Mouse (Mus musculus) inflammation-experienced regulatory T-cells, adult 6 months (primary cell): ENCODE results near the gene Pbrm1. TPM values are rescaled to one million over a fixed set of nuclear protein-coding genes. Genes with fewer than 3 reads are reported as not detected.

Source experiments
- ATAC-seq: one replicate; pipeline ENCODE4 v1.8.0; 2017
- polyA plus RNA-seq, 3 experiments: library from polyadenylated mRNA; unstranded; fragments of 100-300 nt; shearing (Covaris generic); gene quantifications; one replicate each; pipeline ENCODE4 v1.2.1; 2017

The Pbrm1 gene
- polyA plus RNA-seq, 3 experiments from 2014 or later: 45.2 to 57.3 (median 54.1) TPM

DNA sequence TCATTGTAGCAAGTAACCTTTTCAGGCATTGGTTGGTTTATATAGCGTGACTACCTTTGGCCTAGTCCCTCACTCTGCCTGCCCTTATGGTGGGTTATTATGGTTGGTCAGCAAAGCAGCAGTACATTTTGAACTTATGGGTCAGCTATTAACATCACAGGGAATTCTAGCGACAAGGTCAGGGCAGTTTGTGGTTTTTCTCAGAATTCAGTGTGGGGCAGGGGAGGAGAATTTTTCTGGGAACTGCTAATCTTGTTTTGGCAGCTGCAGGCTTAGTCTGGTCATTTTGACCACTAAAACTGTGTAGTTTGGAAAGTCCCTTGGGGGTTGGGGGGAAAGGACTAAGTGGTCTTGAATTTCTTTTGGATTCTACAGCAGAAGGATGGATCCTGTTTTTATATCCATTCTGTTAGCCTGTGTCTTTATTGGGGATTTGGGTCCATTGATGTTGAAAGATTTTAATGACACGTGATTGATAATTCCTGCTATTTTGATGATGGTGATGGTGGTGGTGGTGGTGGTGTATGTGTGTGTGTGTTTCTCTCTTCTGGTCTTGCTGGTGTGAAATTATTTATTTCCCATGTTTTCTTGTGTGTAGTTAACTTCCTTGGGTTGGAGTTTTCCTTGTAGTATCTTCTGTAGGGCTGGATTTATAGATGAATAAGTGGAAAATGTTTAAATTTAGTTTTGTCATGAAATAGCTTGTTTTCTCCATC, 60.5 kb downstream of the Pbrm1 start:
- ATAC-seq: no peak

DNA sequence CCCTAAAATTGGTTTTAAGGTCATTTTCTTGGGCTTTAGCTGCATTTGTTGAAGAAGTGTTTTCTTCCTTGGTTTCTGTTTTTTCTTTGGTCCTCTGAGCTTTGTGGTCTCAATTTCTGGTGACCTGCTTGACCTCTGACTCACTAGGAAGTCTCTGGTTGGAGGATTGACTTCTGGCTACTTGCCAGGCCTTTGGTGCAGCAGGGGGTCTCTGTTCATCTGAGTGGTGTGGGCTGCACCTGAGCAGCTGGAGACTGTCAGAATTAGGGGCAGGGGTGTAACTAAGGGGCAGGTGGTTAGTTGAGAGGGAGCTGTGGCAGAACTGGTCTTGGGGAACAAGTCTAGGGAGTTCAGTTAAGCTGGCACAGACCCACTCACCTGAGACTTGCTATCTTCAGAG, 62.2 kb downstream of the Pbrm1 start:
- no peak for ATAC-seq

DNA sequence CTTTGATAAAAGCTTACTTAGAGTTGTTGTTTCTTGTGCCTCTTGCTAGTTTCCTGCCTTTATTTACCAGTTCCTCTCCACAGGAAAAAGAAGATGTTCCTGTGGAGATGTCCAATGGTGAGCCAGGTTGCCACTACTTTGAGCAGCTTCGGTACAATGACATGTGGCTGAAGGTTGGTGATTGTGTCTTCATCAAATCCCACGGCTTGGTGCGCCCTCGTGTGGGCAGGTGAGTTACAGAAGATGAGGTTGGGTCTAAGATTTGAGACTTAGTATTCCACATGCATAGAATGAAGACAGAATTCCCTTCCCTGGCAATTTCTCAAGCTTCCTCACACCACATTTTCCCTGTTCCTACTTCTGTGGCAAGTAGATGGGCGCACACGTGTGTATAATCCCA, 68.5 kb downstream of the Pbrm1 start:
- ATAC-seq: no peak

DNA sequence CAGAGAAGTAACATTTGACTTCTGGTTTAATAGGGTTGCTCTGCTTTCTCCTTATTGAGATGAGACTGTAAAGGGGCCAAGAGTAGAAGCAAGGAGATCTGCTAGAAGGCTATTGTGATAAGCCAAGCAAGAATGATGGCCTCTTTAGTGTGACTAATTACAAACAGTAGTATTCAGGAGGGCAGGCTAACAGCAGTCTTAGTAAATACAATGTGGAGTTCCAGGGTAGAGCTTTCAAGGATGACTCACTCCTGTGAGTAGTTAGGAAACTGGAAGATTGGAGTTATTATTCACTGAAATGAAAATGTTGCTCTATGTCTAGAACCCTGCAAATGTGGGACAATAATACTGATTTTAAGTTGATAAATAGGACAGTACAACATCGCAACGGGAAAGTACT, 69.6 kb downstream of the Pbrm1 start:
- ATAC-seq: no peak

DNA sequence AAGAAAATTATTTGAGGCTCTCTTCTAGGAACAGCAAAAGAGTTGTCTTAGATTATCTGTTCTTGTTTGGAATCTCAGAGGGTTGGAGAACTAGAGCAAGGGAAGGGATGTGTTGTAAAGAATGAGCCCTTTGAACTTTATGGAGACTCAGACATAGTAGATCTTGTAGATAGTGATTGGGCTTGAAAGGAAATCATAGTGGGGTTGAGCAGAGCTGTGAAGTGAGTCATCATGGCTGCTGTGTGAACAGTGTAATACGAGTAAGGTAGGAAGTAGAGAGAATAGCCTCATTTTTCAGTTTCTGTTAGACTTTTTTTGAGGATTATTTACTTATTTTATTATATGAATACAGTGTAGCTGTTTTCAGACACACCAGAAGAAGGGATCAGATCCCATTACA, 71.0 kb downstream of the Pbrm1 start:
- peak; percentile 79 for ATAC-seq

DNA sequence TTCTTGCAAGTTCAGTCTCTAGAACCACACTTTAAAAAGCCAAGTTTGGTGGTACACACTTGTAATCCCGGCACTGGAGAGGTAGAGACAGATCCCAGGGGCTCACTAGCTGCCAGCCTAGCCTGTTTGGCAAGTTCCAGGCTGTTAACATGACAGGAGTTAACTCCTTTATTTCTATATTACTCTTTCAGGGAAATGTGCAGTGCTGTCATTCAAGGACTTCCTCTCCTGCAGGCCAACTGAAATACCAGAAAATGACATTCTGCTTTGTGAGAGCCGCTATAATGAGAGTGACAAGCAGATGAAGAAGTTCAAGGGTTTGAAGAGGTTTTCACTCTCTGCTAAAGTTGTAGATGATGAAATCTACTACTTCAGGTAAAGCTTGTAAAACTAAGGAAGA, 86.2 kb downstream of the Pbrm1 start:
- ATAC-seq: no peak

DNA sequence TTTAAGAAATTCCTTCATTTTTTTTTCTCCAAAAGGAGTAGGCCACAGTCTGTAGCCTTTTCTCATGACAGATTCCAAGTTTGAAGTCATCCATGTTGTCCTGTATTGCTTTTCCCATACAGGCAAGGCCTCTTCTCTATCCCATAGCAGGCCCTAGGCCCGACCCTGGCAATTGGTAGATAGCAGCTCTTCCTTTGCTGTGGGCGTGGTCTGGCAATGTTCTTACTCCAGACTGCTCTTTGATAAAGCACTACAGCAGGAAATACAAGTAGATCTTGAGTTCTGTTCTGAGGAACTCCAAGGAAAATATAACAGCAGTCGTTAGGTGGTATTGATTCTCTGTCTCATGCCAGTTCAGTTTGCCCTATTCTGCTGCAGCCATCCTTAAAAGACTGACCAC, 91.7 kb downstream of the Pbrm1 start:
- ATAC-seq: no peak

DNA sequence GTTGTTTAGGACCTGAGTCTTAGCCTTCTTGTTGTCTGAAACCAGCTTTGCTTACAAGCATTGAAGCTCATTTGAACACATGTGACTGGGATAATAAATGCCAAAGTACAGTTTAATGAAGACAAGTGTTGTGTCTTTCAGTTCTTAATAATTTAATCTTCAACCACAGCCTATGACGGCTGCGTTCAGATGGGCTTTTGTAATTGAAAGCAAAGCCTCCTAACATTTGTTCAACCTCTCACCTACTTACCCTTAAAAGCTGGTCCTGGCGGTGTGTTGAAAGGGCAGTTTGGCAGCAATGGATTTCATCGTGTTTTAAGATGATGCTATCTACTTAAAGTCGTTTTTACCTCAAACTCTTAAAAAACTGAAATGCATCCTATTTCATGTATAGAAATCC, 93.2 kb downstream of the Pbrm1 start:
- ATAC-seq: no peak

DNA sequence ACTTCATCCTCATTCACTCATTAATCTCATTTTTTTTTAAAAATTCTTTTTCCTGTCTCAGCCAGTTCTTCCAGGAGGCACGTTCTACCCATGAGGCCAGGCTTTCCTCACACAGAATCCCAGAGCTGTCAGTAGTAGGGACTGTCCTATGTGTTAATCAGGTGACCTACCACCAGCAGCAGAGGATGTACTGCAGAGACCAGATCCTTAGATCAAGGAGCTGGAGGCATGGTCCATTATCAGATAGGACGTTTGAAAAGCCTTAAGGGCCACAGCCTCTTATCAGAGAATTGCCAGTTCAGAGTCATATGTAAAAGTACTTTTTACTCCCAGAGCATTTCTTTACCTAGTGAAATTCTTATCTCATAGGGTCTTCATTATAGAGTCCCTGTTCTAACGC, 95.1 kb downstream of the Pbrm1 start:
- no peak for ATAC-seq

DNA sequence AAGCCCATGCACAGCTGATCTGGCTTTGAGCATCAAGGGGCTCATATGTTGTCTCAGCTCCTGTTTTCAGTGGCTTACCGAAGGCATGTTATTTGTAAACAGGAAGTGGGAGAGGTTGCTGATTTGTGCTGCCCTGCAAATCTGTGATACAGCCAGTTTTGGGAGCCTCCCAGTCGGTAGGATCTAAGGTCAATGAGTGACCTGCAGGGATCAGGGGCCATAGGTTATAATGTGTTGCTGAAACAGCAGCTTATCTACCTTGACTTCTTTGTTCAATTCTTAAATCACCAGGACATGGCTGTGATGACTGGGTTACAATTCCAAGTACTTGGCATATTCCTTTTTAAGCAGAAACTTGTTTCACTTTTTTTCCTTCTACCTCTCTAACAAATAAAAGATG, 96.6 kb downstream of the Pbrm1 start:
- no peak for ATAC-seq

DNA sequence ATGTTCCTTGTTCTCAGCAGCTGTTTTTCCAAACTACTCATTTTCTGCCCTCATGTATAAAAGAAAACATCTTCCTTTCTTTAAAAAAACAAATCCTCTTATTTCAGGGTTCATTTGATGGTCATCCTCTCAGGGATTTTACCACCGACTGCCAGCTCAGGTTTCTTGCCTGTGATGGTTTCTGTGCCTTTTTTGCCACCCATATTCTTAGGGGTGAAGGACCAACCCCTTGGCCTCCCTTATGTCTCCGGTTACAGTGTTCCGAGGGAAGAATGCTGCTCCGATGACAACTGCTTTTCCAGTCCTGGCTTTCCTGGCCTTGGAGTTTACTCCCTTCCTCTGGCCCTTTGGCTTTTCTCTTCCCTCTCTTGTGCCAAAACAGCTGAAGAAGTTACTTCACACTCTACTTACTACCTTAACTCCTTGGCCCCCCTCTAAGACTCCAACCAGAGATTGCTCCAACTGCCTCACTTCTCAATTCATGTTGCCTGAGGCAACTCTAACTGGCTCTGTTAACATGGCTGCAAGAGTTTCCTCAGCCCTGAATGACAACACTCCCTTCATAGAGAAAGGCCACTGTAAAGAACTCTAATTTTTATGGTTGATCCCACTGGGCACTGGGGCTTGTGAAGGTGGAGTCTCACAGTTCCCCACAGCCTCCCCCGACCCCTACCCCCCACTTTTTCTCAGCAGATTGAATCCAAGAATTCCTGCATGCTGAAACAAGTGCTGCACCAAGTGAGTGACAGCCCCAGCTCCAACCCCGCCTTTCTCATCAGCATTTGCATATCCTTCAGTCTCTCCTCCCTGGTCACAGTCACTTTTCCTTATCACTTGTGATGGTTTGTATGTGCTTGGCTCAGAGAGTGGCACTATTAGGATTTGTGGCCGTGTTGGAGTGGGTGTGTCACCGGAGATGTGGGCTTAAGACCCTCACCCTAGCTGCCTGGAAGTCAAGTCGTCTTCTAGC, 106.5 kb downstream of the Pbrm1 start:
- no peak for ATAC-seq

DNA sequence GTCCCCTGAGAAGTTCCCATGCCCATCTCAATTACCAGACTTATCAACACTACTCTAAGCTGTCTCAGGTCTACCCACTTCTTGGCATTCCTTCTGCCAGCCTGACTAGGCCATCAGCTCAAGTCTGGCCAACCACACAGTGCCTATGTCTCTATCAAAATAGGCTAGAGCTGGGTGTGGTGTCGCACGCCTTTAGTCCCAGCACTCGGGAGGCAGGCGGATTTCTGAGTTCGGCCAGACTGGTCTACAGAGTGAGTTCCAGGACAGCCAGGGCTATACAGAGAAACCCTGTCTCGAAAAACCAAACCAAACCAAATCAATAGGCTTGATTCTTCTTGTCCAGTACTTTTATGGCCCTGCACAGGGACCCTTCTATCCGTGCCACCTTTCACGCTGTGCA, 107.9 kb downstream of the Pbrm1 start:
- no peak for ATAC-seq

DNA sequence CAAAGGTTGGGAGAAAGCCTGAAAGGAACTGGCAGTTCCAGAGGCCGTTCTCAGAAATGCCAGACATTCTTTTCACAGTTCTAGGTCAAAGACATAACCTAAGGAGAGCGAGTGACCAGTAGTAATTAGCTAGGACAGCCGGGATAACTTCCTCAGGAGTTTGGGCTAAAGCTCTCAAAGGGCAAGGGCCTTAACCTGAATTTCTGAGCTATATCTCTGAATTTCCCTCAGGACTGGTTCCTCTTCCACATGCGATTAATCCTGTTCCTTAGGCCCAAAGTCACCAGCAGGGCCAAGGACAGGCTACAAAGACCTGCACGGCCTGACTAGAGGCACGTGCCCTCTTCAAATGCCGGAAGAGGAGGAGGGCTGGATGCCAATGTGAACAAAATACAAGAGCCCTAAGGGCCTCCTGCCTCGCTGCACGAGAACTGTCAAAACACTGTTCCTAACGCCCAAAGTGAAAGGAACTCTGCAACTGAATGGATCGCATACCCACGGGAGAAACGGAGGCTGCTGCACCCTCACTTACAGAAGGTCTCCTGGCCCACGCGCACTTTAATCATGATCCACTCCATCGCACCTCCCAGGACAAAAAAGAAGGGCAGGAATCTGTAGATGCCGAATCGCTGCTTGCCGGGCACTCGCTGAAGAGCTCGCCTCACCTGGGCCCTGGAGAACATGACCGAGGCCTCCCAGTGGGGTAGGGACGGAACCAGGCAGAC, 109.3 kb downstream of the Pbrm1 start:
- ATAC-seq: peak; percentile 40

DNA sequence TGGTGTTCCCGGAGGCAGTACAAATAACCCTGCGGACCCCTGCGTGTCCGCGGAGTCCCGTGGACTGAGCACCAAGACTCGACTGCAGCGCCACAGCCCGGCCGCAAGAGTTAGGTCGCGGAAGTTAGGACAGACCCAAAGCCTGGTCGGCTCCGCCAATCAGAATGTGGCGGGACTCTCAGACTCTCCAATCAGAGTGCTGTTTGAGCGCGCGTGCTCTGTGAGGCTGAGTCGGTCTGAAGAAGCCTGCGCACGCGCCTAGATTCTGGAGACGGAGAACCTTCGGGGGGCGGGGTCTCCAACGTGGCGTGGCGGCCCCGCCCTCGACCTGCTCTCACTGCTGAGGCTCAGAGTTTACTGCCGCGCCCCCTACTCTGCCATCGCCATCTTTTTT, 109.9 kb downstream of the Pbrm1 start, which contains the start of gene Smim4:
Gene Smim4, minus strand, starts transcription at position 131 of the 394 bp plus-strand sequence.
- ATAC-seq: peak; percentile 96

DNA sequence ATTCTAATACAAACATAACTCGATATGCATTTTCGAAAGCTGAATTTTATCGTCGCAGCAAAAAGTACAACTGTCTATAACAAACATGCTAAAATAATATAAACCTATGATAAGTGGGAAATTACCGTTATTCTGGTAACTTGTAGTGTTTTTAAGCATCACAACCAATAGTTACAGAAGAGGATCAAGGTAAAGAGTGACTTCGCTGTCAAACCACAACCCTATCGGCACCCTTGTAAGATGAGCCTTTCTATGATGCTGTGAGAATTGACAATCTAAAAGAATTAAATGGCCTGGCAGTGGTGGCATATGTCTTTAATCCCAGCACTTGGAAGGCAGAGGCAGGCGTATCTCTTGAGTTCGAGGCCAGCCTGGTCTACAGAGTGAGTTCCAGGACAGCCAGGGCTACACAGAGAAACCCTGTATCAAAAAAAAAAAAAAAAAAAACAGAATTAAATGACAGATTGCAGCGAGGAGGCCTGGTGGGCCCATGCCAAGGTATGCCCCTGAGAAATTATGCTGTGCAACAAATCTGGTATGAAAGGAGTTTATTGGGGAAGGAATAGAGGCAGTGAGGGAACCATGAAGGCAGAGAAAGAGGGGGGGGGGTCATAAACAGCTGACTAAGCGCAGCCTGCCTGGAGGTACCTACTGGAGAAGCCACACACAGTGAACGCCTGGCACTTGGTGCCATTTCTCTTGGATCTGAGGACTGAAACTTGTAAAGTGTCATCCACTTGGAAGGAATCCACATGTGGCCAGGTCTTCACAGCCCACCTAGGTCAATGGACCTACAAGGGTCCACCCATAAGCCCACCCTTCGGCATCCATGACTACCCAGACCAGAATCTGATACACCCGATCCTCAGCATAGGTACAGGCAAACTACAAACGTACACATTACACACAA, 110.6 kb downstream of the Pbrm1 start:
- no peak for ATAC-seq

DNA sequence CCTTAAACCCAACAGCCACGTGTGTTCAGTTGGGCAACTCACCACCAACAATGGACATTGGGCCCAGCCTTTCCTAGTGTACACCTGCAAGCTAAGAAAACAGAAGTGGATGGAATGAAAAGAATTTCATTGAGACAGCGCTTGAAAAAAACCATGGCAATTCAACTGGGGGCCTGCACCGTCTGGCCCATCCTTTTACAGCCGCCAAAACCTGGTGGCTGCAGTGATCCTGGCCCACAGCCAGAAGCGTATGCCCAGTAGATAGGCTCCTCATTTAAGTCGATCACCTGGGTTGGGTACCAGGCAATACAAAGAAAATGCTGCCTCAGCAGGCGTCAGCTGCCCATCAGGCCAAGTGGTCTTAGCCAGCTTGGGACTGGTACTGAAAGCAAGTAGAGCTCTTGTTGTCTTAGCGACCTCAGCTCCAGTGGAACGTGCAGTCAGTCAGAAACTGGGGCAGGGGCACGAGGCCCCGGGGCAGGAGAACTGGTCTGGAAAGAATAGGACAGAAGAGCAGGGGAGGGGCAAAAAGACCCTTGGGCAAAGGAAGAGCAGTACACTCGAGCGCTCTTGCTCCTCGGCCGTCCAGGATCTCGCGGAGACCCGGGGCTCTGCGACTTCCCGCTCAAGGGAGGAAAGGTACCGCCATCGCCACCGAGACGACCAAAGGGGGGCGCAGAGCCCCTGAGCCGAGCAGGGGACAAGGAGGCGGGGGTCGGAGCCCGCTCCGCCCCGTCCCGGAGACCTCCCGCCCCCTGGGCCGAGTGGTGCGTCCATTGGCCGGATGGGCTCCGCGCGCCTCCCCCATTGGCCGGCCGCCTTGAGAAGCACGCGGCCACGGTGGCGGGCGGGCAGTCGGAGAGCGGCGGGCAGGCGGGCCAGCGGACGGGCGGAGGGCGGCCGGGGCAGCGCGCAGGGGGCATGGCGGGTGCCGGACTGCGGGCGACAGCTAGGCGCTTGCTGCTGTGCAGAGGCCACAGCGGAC, 111.6 kb downstream of the Pbrm1 start, which contains the start of gene Nt5dc2:
Gene Nt5dc2, plus strand, starts transcription at position 818 of the 985 bp plus-strand sequence.
- no peak for ATAC-seq

DNA sequence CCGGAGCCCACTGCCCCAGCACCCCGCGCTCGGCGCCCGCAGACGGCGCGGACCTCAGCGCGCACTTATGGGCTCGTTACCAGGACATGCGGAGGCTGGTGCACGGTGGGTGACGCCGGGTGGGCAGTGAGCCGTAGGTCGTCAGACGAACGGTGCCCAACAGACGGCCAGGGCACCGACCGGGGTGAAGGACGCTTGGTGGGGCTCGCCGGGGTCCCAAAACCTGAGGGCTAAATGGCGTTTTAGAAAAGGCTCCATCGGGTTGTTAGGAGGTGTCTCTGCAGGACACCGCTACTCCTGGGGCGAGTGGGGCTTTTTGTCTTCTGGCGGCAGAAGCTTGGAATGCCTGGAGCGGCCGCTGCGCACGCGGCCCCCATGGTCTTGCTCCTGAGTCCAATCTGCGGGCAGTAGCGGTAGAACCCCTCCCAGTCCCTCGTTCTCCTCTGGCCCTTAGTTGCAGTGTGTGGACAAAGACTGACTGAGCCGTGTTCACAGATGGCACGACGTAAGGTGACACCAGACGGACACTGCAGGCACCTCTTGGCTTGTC, 112.4 kb downstream of the Pbrm1 start:
- ATAC-seq: no peak

DNA sequence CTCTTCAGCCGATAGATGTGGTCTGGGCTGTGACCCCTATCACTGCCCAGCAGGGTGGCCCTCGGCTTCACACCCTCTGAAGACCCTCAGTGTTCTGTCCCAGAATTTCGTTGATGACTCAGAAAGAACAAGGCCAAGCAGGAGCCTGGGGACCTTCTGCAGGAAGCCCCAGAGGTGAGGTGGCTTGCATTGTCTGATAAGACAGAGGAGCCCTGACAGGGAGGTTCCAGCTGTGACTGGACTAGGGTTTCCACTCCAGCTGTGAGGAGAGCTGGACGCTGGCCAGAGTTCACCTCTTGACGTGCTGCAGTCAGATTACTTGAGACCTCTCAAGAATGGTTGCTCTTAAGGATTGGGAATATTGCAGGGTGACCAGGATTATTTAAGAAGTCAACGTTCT, 113.1 kb downstream of the Pbrm1 start:
- no peak for ATAC-seq

DNA sequence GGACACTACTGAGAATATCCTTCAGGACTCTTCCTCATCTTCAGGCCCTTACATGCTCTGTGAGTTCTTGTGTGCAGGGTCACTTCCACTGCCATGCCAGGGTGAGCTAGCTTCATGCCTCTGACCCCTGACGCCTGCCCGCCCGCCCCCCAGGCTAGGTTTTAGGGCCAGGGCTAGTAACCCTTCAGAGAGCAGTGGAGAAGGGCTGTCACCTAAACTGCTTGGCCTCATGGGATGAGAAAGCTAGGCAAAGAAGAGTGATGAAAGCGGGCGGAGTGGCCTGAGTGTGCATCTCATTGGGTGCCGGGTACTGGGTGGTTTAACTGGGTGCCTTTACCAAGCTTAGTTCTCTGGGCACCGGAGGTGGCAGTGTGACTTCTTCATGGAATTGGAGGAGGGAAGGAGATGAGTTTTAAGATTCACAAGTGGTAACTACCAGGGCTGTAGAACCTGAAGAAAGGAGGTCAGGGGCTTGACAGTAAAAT, 113.6 kb downstream of the Pbrm1 start:
- no peak for ATAC-seq

DNA sequence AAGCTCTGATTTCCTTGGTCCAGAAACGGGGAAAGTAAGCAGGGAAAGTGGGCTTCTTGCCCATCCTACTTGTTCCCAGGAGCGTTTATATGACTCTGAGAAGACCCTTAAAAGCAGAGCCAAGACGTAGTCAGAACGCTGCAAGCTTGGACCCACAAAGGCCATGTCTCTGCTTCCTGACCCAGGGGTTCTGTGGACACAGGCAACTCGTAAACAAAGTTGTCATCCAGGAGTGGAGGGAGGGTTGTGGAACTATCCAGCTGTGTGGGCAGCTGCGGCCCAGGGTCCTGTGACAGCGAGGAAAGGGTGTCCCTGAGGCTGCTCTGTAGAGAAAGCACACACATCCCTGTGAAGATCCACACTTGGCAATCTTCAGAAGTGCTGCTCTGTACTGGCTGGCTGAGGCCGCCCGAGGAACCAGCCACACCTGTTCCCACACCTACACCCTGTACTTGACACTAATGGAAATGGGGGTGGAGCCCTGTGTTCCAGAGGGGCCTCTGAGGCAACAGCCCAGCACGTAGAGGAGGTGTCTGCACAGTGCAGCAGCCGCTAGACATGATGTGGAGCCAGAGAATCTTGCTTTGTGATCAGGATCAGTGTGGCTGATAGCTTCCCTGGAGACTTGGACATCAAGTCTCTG, 114.2 kb downstream of the Pbrm1 start:
- ATAC-seq: no peak
